Mouse (Mus musculus) megakaryocyte, embryonic 14.5 days (primary cell): ENCODE results near the gene Mrpl27.

Experiments
- FLI1 ChIP-seq: IDR thresholded peaks from 2 replicates; pipeline ENCODE4 v1.6.1; 2012; ENCODE audit warnings: low read length, inconsistent platforms, mixed read lengths
- GATA1 ChIP-seq: IDR thresholded peaks from 3 replicates; pipeline ENCODE4 v1.6.1; 2012; ENCODE audit warnings: mixed read lengths, low read length, inconsistent platforms, borderline replicate concordance

- TF ChIP-seq GATA1 (no peak), FLI1 (no peak)
These were observed 11.7 kb downstream of the Mrpl27 start for GRCm38 (mm10) chr11:94665281-94665680.
